8 mouse cellular contexts compared by ENCODE assay signal in the genomic region with DNA sequence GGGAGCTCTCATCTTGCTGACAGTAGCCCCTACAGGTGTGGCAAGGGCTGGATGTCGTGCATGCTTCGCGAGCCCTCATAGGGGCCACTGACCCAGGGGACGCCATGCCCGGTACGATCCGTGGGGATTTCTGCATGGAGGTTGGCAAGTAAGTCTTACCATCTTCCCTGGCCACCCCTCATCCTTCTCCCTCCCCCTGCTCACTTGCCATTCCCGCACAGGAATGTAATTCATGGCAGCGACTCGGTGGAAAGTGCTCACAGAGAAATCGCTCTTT. TPM values are rescaled to one million over a fixed set of nuclear protein-coding genes. Genes with fewer than 3 reads are reported as not detected.
DNase-seq lines count a peak whose midpoint lies in the region; ATAC-seq lines count a peak whose summit lies in the region.

No protein-coding gene starts in this region.

- intact Hi-C loops in left cerebral cortex, postnatal 25 days (cut with DNase I), result no loop called here

- 31% methylated on average over 11 of the region's 11 CpGs for WGBS in kidney, embryonic 16.5 days
- 39% methylated on average over 11 of the region's 11 CpGs for WGBS in hindbrain, embryonic 12.5 days
- WGBS in midbrain, embryonic 14.5 days, result 39% methylated on average over 11 of the region's 11 CpGs

- H3K4me1 ChIP-seq in kidney, embryonic 16.5 days (ENCODE audit: insufficient read depth, low read length), result peaks cover 30% of the 10 kb centered on the region
- peaks cover 6% of the 10 kb centered on the region for H3K4me1 ChIP-seq in brown adipose tissue, adult 24 weeks (ENCODE audit: control insufficient read depth, insufficient read depth, insufficient read length, low read length)
- peaks cover 34% of the 10 kb centered on the region for H3K4me1 ChIP-seq in hindbrain, embryonic 12.5 days
- peaks cover 31% of the 10 kb centered on the region for H3K4me1 ChIP-seq in midbrain, embryonic 14.5 days (ENCODE audit: control insufficient read depth, insufficient read depth, low read length)

- H3K9ac ChIP-seq in kidney, embryonic 16.5 days (replicated peaks; ENCODE audit: low read length), result peak overlapping the region; percentile 91
- peak overlapping the region; percentile 89 for H3K9ac ChIP-seq in hindbrain, embryonic 12.5 days
- peak overlapping the region; percentile 82 for H3K9ac ChIP-seq in midbrain, embryonic 14.5 days (replicated peaks; ENCODE audit: low read length)

- peaks cover 63% of the 10 kb centered on the region for H3K36me3 ChIP-seq in kidney, embryonic 16.5 days (ENCODE audit: insufficient read depth, low read length)
- H3K36me3 ChIP-seq in hindbrain, embryonic 12.5 days, result peaks cover 65% of the 10 kb centered on the region
- peaks cover 72% of the 10 kb centered on the region for H3K36me3 ChIP-seq in midbrain, embryonic 14.5 days (ENCODE audit: control insufficient read depth, insufficient read depth, low read length)

- H3K27me3 ChIP-seq in kidney, embryonic 16.5 days (ENCODE audit: insufficient read depth, low read length), result no peaks in the 10 kb centered on the region
- no peaks in the 10 kb centered on the region for H3K27me3 ChIP-seq in hindbrain, embryonic 12.5 days
- H3K27me3 ChIP-seq in midbrain, embryonic 14.5 days (ENCODE audit: control insufficient read depth, insufficient read depth, low read length), result no peaks in the 10 kb centered on the region

- no peak for ATAC-seq in kidney, embryonic 16.5 days (ENCODE audit: low FRiP score, low TSS enrichment)
- ATAC-seq in hindbrain, embryonic 12.5 days (ENCODE audit: low FRiP score), result no peak
- ATAC-seq in midbrain, embryonic 14.5 days (ENCODE audit: low FRiP score, low TSS enrichment), result no peak

- H3K27ac ChIP-seq in kidney, embryonic 16.5 days (ENCODE audit: low read length), result peak overlapping the region; percentile 78; the same call in 1 of the 2 replicates
- no peak overlapping the region for H3K27ac ChIP-seq in brown adipose tissue, adult 24 weeks (replicated peaks; ENCODE audit: low read depth, low read length)
- peak overlapping the region; percentile 83; the same call in 1 of the 2 replicates for H3K27ac ChIP-seq in hindbrain, embryonic 12.5 days
- peak overlapping the region; percentile 83 for H3K27ac ChIP-seq in midbrain, embryonic 14.5 days (replicated peaks; ENCODE audit: low read depth, low read length)

- H3K4me2 ChIP-seq in kidney, embryonic 16.5 days (replicated peaks; ENCODE audit: low read depth, low read length), result peak overlapping the region; percentile 99
- H3K4me2 ChIP-seq in hindbrain, embryonic 12.5 days (replicated peaks), result peak overlapping the region; percentile 98
- peak overlapping the region; percentile 100 for H3K4me2 ChIP-seq in midbrain, embryonic 14.5 days (ENCODE audit: low read length)

- H3K9me3 ChIP-seq in kidney, embryonic 16.5 days (ENCODE audit: low read length), result no peaks in the 10 kb centered on the region
- no peaks in the 10 kb centered on the region for H3K9me3 ChIP-seq in hindbrain, embryonic 12.5 days (replicated peaks)
- no peaks in the 10 kb centered on the region for H3K9me3 ChIP-seq in midbrain, embryonic 14.5 days (ENCODE audit: control insufficient read depth, low read length)

- peak overlapping the region; percentile 80 for H3K4me3 ChIP-seq in kidney, embryonic 16.5 days (ENCODE audit: low read length)
- H3K4me3 ChIP-seq in brown adipose tissue, adult 24 weeks (ENCODE audit: insufficient read depth, low read depth, low read length), result peak overlapping the region; percentile 88
- peak overlapping the region; percentile 78 for H3K4me3 ChIP-seq in hindbrain, embryonic 12.5 days
- H3K4me3 ChIP-seq in midbrain, embryonic 14.5 days (replicated peaks; ENCODE audit: low read depth, low read length), result peak overlapping the region; percentile 83

- no peak for DNase-seq in kidney, postnatal 25 days
- DNase-seq in midbrain, embryonic 14.5 days, result no peak
- no peak for DNase-seq in urinary bladder, adult 18-20 months (ENCODE audit: low spot score in 2 of 2)
- DNase-seq in B cell, adult 2 months, result no peak
- no peak for DNase-seq in left cerebral cortex, postnatal 25 days (ENCODE audit: low spot score in 2 of 2)

RNA-seq across cellular contexts. Expression of a gene that starts 0.6 kb away (rescaled TPM):
- polyA plus RNA-seq in kidney, embryonic 16.5 days (2015; fragmentation: Nextera tagmentation; extraction: Ambion mirVana), result 78.1 and 86.1 TPM in 2 replicates
- polyA plus RNA-seq in brown adipose tissue, adult 24 weeks (2012; ENCODE audit: insufficient read depth, insufficient read length, missing spikeins), result 26.0 and 28.7 TPM in 2 replicates
- polyA plus RNA-seq in hindbrain, embryonic 12.5 days (2016; fragmentation: Nextera tagmentation; extraction: Ambion mirVana), result 49.8 and 50.4 TPM in 2 replicates
- 77.4 and 112 TPM in 2 replicates for polyA plus RNA-seq in midbrain, embryonic 14.5 days (2014; fragmentation: Nextera tagmentation; extraction: Ambion mirVana)
- 10 to 100 TPM; 47.4 to 47.5 TPM for total RNA-seq in left cerebral cortex, postnatal 25 days (2021)

RNA-seq across cellular contexts. Expression of a gene that starts 2.0 kb away (rescaled TPM):
- 102 TPM in 2 replicates for polyA plus RNA-seq in kidney, embryonic 16.5 days (2015; fragmentation: Nextera tagmentation; extraction: Ambion mirVana)
- polyA plus RNA-seq in brown adipose tissue, adult 24 weeks (2012; ENCODE audit: insufficient read depth, insufficient read length, missing spikeins), result 91.7 and 105 TPM in 2 replicates
- polyA plus RNA-seq in hindbrain, embryonic 12.5 days (2016; fragmentation: Nextera tagmentation; extraction: Ambion mirVana), result 85.1 and 86.7 TPM in 2 replicates
- 74.7 and 86.7 TPM in 2 replicates for polyA plus RNA-seq in midbrain, embryonic 14.5 days (2014; fragmentation: Nextera tagmentation; extraction: Ambion mirVana)
- 10 to 100 TPM; 64.6 to 69.9 TPM for total RNA-seq in left cerebral cortex, postnatal 25 days (2021)

RNA-seq across cellular contexts. Expression of a gene that starts 2.0 kb away (rescaled TPM):
- polyA plus RNA-seq in kidney, embryonic 16.5 days (2015; fragmentation: Nextera tagmentation; extraction: Ambion mirVana), result 36.5 and 38.5 TPM in 2 replicates
- 5.9 and 6.6 TPM in 2 replicates for polyA plus RNA-seq in brown adipose tissue, adult 24 weeks (2012; ENCODE audit: insufficient read depth, insufficient read length, missing spikeins)
- polyA plus RNA-seq in hindbrain, embryonic 12.5 days (2016; fragmentation: Nextera tagmentation; extraction: Ambion mirVana), result 39.3 and 45.5 TPM in 2 replicates
- 21.6 and 26.9 TPM in 2 replicates for polyA plus RNA-seq in midbrain, embryonic 14.5 days (2014; fragmentation: Nextera tagmentation; extraction: Ambion mirVana)
- total RNA-seq in left cerebral cortex, postnatal 25 days (2021), result 10 to 100 TPM; 52.9 to 59.1 TPM

RNA-seq across cellular contexts. Expression of a gene that starts 10.5 kb away (rescaled TPM):
- 46.2 and 50.4 TPM in 2 replicates for polyA plus RNA-seq in kidney, embryonic 16.5 days (2015; fragmentation: Nextera tagmentation; extraction: Ambion mirVana)
- 25.6 and 29.9 TPM in 2 replicates for polyA plus RNA-seq in brown adipose tissue, adult 24 weeks (2012; ENCODE audit: insufficient read depth, insufficient read length, missing spikeins)
- polyA plus RNA-seq in hindbrain, embryonic 12.5 days (2016; fragmentation: Nextera tagmentation; extraction: Ambion mirVana), result 51.5 and 54.8 TPM in 2 replicates
- 77.3 and 93.2 TPM in 2 replicates for polyA plus RNA-seq in midbrain, embryonic 14.5 days (2014; fragmentation: Nextera tagmentation; extraction: Ambion mirVana)
- 10 to 100 TPM; 57.9 to 58.0 TPM for total RNA-seq in left cerebral cortex, postnatal 25 days (2021)

RNA-seq across cellular contexts. Expression of a gene that starts 10.8 kb away (rescaled TPM):
- polyA plus RNA-seq in kidney, embryonic 16.5 days (2015; fragmentation: Nextera tagmentation; extraction: Ambion mirVana), result 63.3 and 67.1 TPM in 2 replicates
- 28.7 and 40.4 TPM in 2 replicates for polyA plus RNA-seq in brown adipose tissue, adult 24 weeks (2012; ENCODE audit: insufficient read depth, insufficient read length, missing spikeins)
- polyA plus RNA-seq in hindbrain, embryonic 12.5 days (2016; fragmentation: Nextera tagmentation; extraction: Ambion mirVana), result 62.3 and 63.5 TPM in 2 replicates
- polyA plus RNA-seq in midbrain, embryonic 14.5 days (2014; fragmentation: Nextera tagmentation; extraction: Ambion mirVana), result 70.4 and 73.3 TPM in 2 replicates
- 10 to 100 TPM; 32.7 to 33.6 TPM for total RNA-seq in left cerebral cortex, postnatal 25 days (2021)
